Mouse (Mus musculus) erythroblast, embryonic 14.5 days (primary cell): ENCODE results near the gene Armc6.
A peak's percentile ranks its signal among the peaks of the same experiment; 100 is the strongest.

Experiments used
- GATA1 ChIP-seq: IDR thresholded peaks from 2 replicates; pipeline ENCODE4 v1.6.1; 2012; ENCODE audit warnings: low read length, inconsistent platforms, mixed read lengths
- TAL1 ChIP-seq: IDR thresholded peaks from 3 replicates; pipeline ENCODE4 v1.6.1; 2012; ENCODE audit warnings: low read length, inconsistent platforms, mixed read lengths

DNA sequence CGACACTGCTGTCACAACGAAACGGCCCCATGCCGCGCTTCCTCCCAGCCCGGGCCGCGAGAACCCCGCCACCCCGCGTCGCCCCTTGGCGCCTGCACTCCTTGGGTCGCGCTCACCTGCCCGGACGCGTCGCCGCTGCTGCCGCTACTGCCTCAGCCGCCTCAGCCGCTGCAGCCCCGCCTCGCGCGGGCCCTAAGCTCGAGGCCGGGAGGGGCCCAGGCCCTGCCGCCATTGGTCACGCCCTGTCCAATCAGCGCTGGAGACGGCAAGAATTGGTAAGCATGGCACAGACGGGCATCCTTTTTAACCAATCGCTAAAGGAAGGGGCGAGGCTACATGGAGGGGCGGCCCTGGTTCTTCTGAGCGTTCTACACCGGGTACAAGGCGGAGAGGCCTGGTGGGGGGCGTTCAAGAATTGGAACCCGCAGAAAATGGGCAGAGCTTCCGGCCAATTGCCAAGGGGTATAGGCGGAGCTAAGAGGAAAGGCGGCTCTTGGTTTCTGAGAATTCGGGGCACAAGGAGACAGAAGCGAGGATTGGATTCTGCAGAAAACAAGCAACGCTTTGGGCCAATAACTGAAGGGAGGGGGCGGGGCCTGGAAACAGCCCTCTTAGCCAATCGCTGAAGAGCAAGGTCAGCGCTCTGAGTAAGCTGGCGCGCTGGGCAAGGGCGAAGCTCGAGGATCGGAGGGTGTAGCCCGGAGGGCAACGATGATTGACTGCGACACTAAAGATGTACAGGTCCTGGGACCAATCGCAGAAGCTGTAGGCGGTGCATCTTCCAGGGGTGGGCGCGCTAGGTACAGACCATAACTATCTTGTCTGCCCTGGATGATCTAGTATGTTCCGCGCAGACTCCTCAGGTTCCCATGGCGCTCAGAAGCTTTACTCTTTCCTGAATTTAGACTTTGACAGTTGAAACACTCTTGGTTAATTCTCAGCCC, 21.9 kb downstream of the Armc6 start, which contains the start of gene Slc25a42:
- TF ChIP-seq TAL1 = no peak
- TF ChIP-seq GATA1 = peak; percentile 13; the same call in 1 of the 2 replicates
